ENCODE assay signal across 8 mouse cellular contexts in genomic region chr7:99469680-99470405, GRCm38 (mm10). TPM values are rescaled to one million over a fixed set of nuclear protein-coding genes. Genes with fewer than 3 reads are reported as not detected.
DNase-seq lines count a peak whose midpoint lies in the region; ATAC-seq and TF ChIP-seq lines count a peak whose summit lies in the region.

No protein-coding gene starts in this region.

- ATAC-seq in erythroblast, adult 5-6 weeks (replicated peaks; ENCODE audit: low FRiP score, poor library complexity, severe bottlenecking): no peak

- peaks cover 58% of the 10 kb centered on the region for H3K4me1 ChIP-seq in heart, embryonic 10.5 days
- peaks cover 22% of the 10 kb centered on the region for H3K4me1 ChIP-seq in thymus, adult 2 months (replicated peaks; ENCODE audit: control insufficient read depth, insufficient read depth, low read length)

- no peak for TF ChIP-seq CTCF in thymus, adult 2 months (IDR thresholded peaks at IDR 0.05; ENCODE audit: borderline replicate concordance, control insufficient read depth, extremely low read depth, insufficient read depth, low read length, poor library complexity)

- H3K9me3 ChIP-seq in heart, embryonic 10.5 days: no peaks in the 10 kb centered on the region

- H3K27me3 ChIP-seq in heart, embryonic 10.5 days (ENCODE audit: insufficient read depth, poor library complexity, severe bottlenecking): peaks cover 30% of the 10 kb centered on the region; the same call in 1 of the 2 replicates
- H3K27me3 ChIP-seq in thymus, adult 2 months (ENCODE audit: control insufficient read depth, insufficient read depth, low read length): no peaks in the 10 kb centered on the region

- no peak for TF ChIP-seq POLR2A in thymus, adult 2 months (IDR thresholded peaks at IDR 0.05; ENCODE audit: control insufficient read depth, extremely low read depth, insufficient read depth, low read length, poor library complexity)

- DNase-seq in heart, embryonic 10.5 days (ENCODE audit: low spot score): peak; percentile 71
- DNase-seq in heart, adult 8-10 months (ENCODE audit: low spot score): no peak
- DNase-seq in right cerebral cortex, postnatal 10 days (ENCODE audit: low spot score in 2 of 2): peak; percentile 24 to 72
- no peak for DNase-seq in right cerebral cortex, adult 2 months (ENCODE audit: low spot score in 2 of 2)
- DNase-seq in kidney, postnatal 4 days: peak; percentile 41 to 65
- no peak for DNase-seq in thymus, adult 2 months
- no peak for DNase-seq in frontal cortex, postnatal 25 days (ENCODE audit: low spot score in 2 of 2)

- H3K4me3 ChIP-seq in heart, embryonic 10.5 days: no peak overlapping the region
- no peak overlapping the region for H3K4me3 ChIP-seq in thymus, adult 2 months (ENCODE audit: control insufficient read depth, insufficient read depth, low read length)

- H3K27ac ChIP-seq in heart, embryonic 10.5 days: no peak overlapping the region
- H3K27ac ChIP-seq in thymus, adult 2 months (ENCODE audit: control insufficient read depth, insufficient read depth, low read length): no peak overlapping the region

- WGBS in heart, embryonic 10.5 days: 80% methylated on average over 17 of the region's 17 CpGs
- WGBS in thymus, adult 2 months: 67% methylated on average over 17 of the region's 17 CpGs

- H3K36me3 ChIP-seq in heart, embryonic 10.5 days: peaks cover 29% of the 10 kb centered on the region
- H3K36me3 ChIP-seq in thymus, adult 2 months (ENCODE audit: control insufficient read depth, insufficient read depth, low read length): 0 out of 2 replicates have a peak, but pooled peaks cover 3% of the 10 kb centered on the region

RNA-seq across cellular contexts. Expression of gene Klhl35, which starts 4.0 kb away (rescaled TPM):
- 0.52 and 1.1 TPM in 2 replicates for polyA plus RNA-seq in heart, embryonic 10.5 days (2016; fragmentation: Nextera tagmentation; extraction: Ambion mirVana)
- total RNA-seq in heart, adult 8-10 months (2022): not detected
- 1.0 and 1.5 TPM in 2 replicates for polyA plus RNA-seq in thymus, adult 2 months (2012; rRNA removed)
- total RNA-seq in erythroblast, adult 5-6 weeks (2015; ENCODE audit: low replicate concordance): 1.9 TPM in 1 of 2 replicates, not detected in the other
- not detected in 2 replicates for total RNA-seq in erythroblast, adult 5-6 weeks (2017; ENCODE audit: low replicate concordance)

RNA-seq across cellular contexts. Expression of gene Rps3, which starts 13.7 kb away (rescaled TPM):
- polyA plus RNA-seq in heart, embryonic 10.5 days (2016; fragmentation: Nextera tagmentation; extraction: Ambion mirVana): 517 and 596 TPM in 2 replicates
- 100 to 1,000 TPM; 305 to 381 (median 333) TPM for total RNA-seq in heart, adult 8-10 months (2022)
- 483 and 566 TPM in 2 replicates for polyA plus RNA-seq in thymus, adult 2 months (2012; rRNA removed)
- total RNA-seq in erythroblast, adult 5-6 weeks (2015; ENCODE audit: low replicate concordance): 292 and 308 TPM in 2 replicates
- 237 and 436 TPM in 2 replicates for total RNA-seq in erythroblast, adult 5-6 weeks (2017; ENCODE audit: low replicate concordance)

Comparison
In these comparisons a context has a peak if more than half of its experiments do, and no peak if none do; other contexts are left out.
1. DNase-seq: peak in heart, embryonic 10.5 days (single experiment), right cerebral cortex, postnatal 10 days (2 of 2) and kidney, postnatal 4 days (2 of 2); none in heart, adult 8-10 months (single experiment), right cerebral cortex, adult 2 months (0 of 2), thymus, adult 2 months (single experiment) and frontal cortex, postnatal 25 days (0 of 2).